Mouse (Mus musculus): ENCODE measurements around the gene Adamts6. TPM values are rescaled to one million over a fixed set of nuclear protein-coding genes. Genes with fewer than 3 reads are reported as not detected.

Adamts6 gene
- total RNA-seq, 1 experiment, result 0.98 TPM

- Histone ChIP-seq H3K36me3 (ENCODE audit: control insufficient read depth, insufficient read depth, low read length, poor library complexity, severe bottlenecking) (no peaks in the 10 kb centered on the region; the same call in 1 of the 2 replicates), H3K4me1 (ENCODE audit: control insufficient read depth in 2 of 2, insufficient read depth in 2 of 2, low read length in 2 of 2, poor library complexity in 1 of 2) (peaks cover 0 to 2% of the 10 kb centered on the region in 2 experiments; a peak in 2 of 4 replicates), H3K9me3 (ENCODE audit: control insufficient read depth, insufficient read depth, low read depth, low read length) (no peaks in the 10 kb centered on the region), H3K9ac (ENCODE audit: insufficient read depth, low read depth, low read length, poor library complexity, severe bottlenecking) (no peak overlapping the region), H3K4me3 (ENCODE audit: insufficient read depth in 1 of 2, low read depth in 1 of 2, low read length in 2 of 2, poor library complexity in 1 of 2, severe bottlenecking in 1 of 2) (no peak overlapping the region), H3K27ac (ENCODE audit: insufficient read depth, low read depth, low read length, poor library complexity, severe bottlenecking) (no peak overlapping the region)
- in situ Hi-C loops (cut with MboI; ENCODE audit: low sequenced_read_pairs in 2 of 2, unreplicated experiment in 2 of 2), result no loop called here
- TF ChIP-seq CHD2 (IDR thresholded peaks at IDR 0.05; ENCODE audit: low read depth, low read length) (no peak), ZC3H11A (IDR thresholded peaks at IDR 0.05; ENCODE audit: borderline replicate concordance, low read depth, low read length) (no peak), MAFK (IDR thresholded peaks at IDR 0.05; ENCODE audit: insufficient read depth, low read depth, low read length) (no peak), HCFC1 (IDR thresholded peaks at IDR 0.05; ENCODE audit: borderline replicate concordance, insufficient read depth, low read length) (no peak), ZNF384 (IDR thresholded peaks at IDR 0.05; ENCODE audit: low read depth, low read length) (no peak)
- no peak for DNase-seq (ENCODE audit: low read depth, low spot score)
These were observed 231.5 kb downstream of the Adamts6 start for GRCm38 (mm10) chr13:104519006-104519695.

GRCm38 (mm10) chr13:104519981-104520380 is 232.3 kb downstream of the Adamts6 start:
- no peak overlapping the region; the same call in 1 of the 2 replicates for H3K27ac ChIP-seq (ENCODE audit: insufficient read depth, low read depth, low read length, poor library complexity, severe bottlenecking)
- in situ Hi-C loops (cut with MboI; ENCODE audit: low sequenced_read_pairs in 2 of 2, unreplicated experiment in 2 of 2), result no loop called here

GRCm38 (mm10) chr13:104520461-104520860 is 232.8 kb downstream of the Adamts6 start:
- H3K27ac ChIP-seq (ENCODE audit: insufficient read depth, low read depth, low read length, poor library complexity, severe bottlenecking), result no peak overlapping the region; the same call in 1 of the 2 replicates
- no peak for DNase-seq (ENCODE audit: low read depth, low spot score)
- in situ Hi-C loops (cut with MboI; ENCODE audit: low sequenced_read_pairs in 2 of 2, unreplicated experiment in 2 of 2), result no loop called here
- no peaks in the 10 kb centered on the region for H3K9me3 ChIP-seq (ENCODE audit: control insufficient read depth, insufficient read depth, low read depth, low read length)
- H3K4me1 ChIP-seq (ENCODE audit: control insufficient read depth in 2 of 2, insufficient read depth in 2 of 2, low read length in 2 of 2, poor library complexity in 1 of 2), result peaks cover 0 to 2% of the 10 kb centered on the region in 2 experiments; a peak in 2 of 4 replicates
- H3K9ac ChIP-seq (ENCODE audit: insufficient read depth, low read depth, low read length, poor library complexity, severe bottlenecking), result no peak overlapping the region
- H3K4me3 ChIP-seq (ENCODE audit: insufficient read depth in 1 of 2, low read depth in 1 of 2, low read length in 2 of 2, poor library complexity in 1 of 2, severe bottlenecking in 1 of 2), result no peak overlapping the region
- H3K36me3 ChIP-seq (ENCODE audit: control insufficient read depth, insufficient read depth, low read length, poor library complexity, severe bottlenecking), result no peaks in the 10 kb centered on the region; the same call in 1 of the 2 replicates
- TF ChIP-seq ZNF384 (IDR thresholded peaks at IDR 0.05; ENCODE audit: low read depth, low read length) (no peak), HCFC1 (IDR thresholded peaks at IDR 0.05; ENCODE audit: borderline replicate concordance, insufficient read depth, low read length) (no peak), ZC3H11A (IDR thresholded peaks at IDR 0.05; ENCODE audit: borderline replicate concordance, low read depth, low read length) (no peak), CHD2 (IDR thresholded peaks at IDR 0.05; ENCODE audit: low read depth, low read length) (no peak), MAFK (IDR thresholded peaks at IDR 0.05; ENCODE audit: insufficient read depth, low read depth, low read length) (no peak)

More at GRCm38 (mm10) chr13:104519981-104520380, 232.3 kb downstream of the Adamts6 start:
- no peak for DNase-seq (ENCODE audit: low read depth, low spot score)
- Histone ChIP-seq H3K9ac (ENCODE audit: insufficient read depth, low read depth, low read length, poor library complexity, severe bottlenecking) (no peak overlapping the region), H3K9me3 (ENCODE audit: control insufficient read depth, insufficient read depth, low read depth, low read length) (no peaks in the 10 kb centered on the region), H3K36me3 (ENCODE audit: control insufficient read depth, insufficient read depth, low read length, poor library complexity, severe bottlenecking) (no peaks in the 10 kb centered on the region; the same call in 1 of the 2 replicates), H3K4me3 (ENCODE audit: insufficient read depth in 1 of 2, low read depth in 1 of 2, low read length in 2 of 2, poor library complexity in 1 of 2, severe bottlenecking in 1 of 2) (no peak overlapping the region), H3K4me1 (ENCODE audit: control insufficient read depth in 2 of 2, insufficient read depth in 2 of 2, low read length in 2 of 2, poor library complexity in 1 of 2) (peaks cover 0 to 2% of the 10 kb centered on the region in 2 experiments; a peak in 2 of 4 replicates)
- TF ChIP-seq HCFC1 (IDR thresholded peaks at IDR 0.05; ENCODE audit: borderline replicate concordance, insufficient read depth, low read length), result no peak
- TF ChIP-seq CHD2 (IDR thresholded peaks at IDR 0.05; ENCODE audit: low read depth, low read length), result no peak
- TF ChIP-seq MAFK (IDR thresholded peaks at IDR 0.05; ENCODE audit: insufficient read depth, low read depth, low read length), result no peak
- no peak for TF ChIP-seq ZNF384 (IDR thresholded peaks at IDR 0.05; ENCODE audit: low read depth, low read length)

- no peak overlapping the region for H3K4me3 ChIP-seq (ENCODE audit: insufficient read depth in 1 of 2, low read depth in 1 of 2, low read length in 2 of 2, poor library complexity in 1 of 2, severe bottlenecking in 1 of 2)
- no peaks in the 10 kb centered on the region for H3K9me3 ChIP-seq (ENCODE audit: control insufficient read depth, insufficient read depth, low read depth, low read length)
- H3K4me1 ChIP-seq (ENCODE audit: control insufficient read depth in 2 of 2, insufficient read depth in 2 of 2, low read length in 2 of 2, poor library complexity in 1 of 2), result peaks cover 0 to 2% of the 10 kb centered on the region in 2 experiments; a peak in 2 of 4 replicates
- no peak overlapping the region for H3K9ac ChIP-seq (ENCODE audit: insufficient read depth, low read depth, low read length, poor library complexity, severe bottlenecking)
- in situ Hi-C loops (cut with MboI; ENCODE audit: low sequenced_read_pairs in 2 of 2, unreplicated experiment in 2 of 2), result no loop called here
- no peak for TF ChIP-seq MAFK (IDR thresholded peaks at IDR 0.05; ENCODE audit: insufficient read depth, low read depth, low read length)
- TF ChIP-seq ZNF384 (IDR thresholded peaks at IDR 0.05; ENCODE audit: low read depth, low read length), result no peak
- no peak for TF ChIP-seq HCFC1 (IDR thresholded peaks at IDR 0.05; ENCODE audit: borderline replicate concordance, insufficient read depth, low read length)
- no peak for TF ChIP-seq ZC3H11A (IDR thresholded peaks at IDR 0.05; ENCODE audit: borderline replicate concordance, low read depth, low read length)
- TF ChIP-seq CHD2 (IDR thresholded peaks at IDR 0.05; ENCODE audit: low read depth, low read length), result no peak
- no peak overlapping the region for H3K27ac ChIP-seq (ENCODE audit: insufficient read depth, low read depth, low read length, poor library complexity, severe bottlenecking)
- H3K36me3 ChIP-seq (ENCODE audit: control insufficient read depth, insufficient read depth, low read length, poor library complexity, severe bottlenecking), result no peaks in the 10 kb centered on the region; the same call in 1 of the 2 replicates
- no peak for DNase-seq (ENCODE audit: low read depth, low spot score)
These were observed 233.9 kb downstream of the Adamts6 start for GRCm38 (mm10) chr13:104521532-104521931.
